14 mouse cellular contexts compared by ENCODE assay signal in genomic region chr5:36736009-36736408, GRCm38 (mm10). TPM values are rescaled to one million over a fixed set of nuclear protein-coding genes. Genes with fewer than 3 reads are reported as not detected.
A peak's percentile ranks its signal among the peaks of the same experiment; 100 is the strongest.
DNase-seq lines count a peak whose midpoint lies in the region; ATAC-seq lines count a peak whose summit lies in the region.
"Had no signal": no experiment of that assay in that cellular context is flagged by ENCODE, and none has a peak within 500 bp of the region (broad histone marks: within the 10 kb centered on the region; RNA-seq: fewer than 3 reads in every experiment).

No protein-coding gene starts in this region.

- peaks cover 32% of the 10 kb centered on the region for H3K4me1 ChIP-seq in heart, embryonic 12.5 days (replicated peaks)
- H3K4me1 ChIP-seq: hindbrain, embryonic 13.5 days; neural tube, embryonic 13.5 days had no signal

- DNase-seq in adrenal gland, postnatal 14 days, result peak; percentile 67
- no peak for DNase-seq in adrenal gland, postnatal 4 days (ENCODE audit: low spot score in 2 of 2)
- DNase-seq in layer of hippocampus, postnatal 36 days, result peak; percentile 31 to 35
- no peak for DNase-seq in layer of hippocampus, adult 11-12 months (ENCODE audit: low spot score)
- DNase-seq: cerebellum, postnatal 36 days; kidney, postnatal 36 days; lung, postnatal 4 days had no signal

- H3K9me3 ChIP-seq in heart, embryonic 12.5 days (replicated peaks), result no peaks in the 10 kb centered on the region
- H3K9me3 ChIP-seq: hindbrain, embryonic 13.5 days; neural tube, embryonic 13.5 days had no signal

- no peak overlapping the region for H3K9ac ChIP-seq in heart, embryonic 12.5 days
- H3K9ac ChIP-seq: neural tube, embryonic 13.5 days had no signal

- 54% methylated on average over 8 of the region's 8 CpGs for WGBS in heart, embryonic 12.5 days

- peak overlapping the region; percentile 50; the same call in 1 of the 2 replicates for H3K27ac ChIP-seq in heart, embryonic 12.5 days (ENCODE audit: poor library complexity, severe bottlenecking)
- H3K27ac ChIP-seq: hindbrain, embryonic 13.5 days; neural tube, embryonic 13.5 days had no signal

- no peaks in the 10 kb centered on the region for H3K27me3 ChIP-seq in heart, embryonic 12.5 days (replicated peaks)
- H3K27me3 ChIP-seq: neural tube, embryonic 13.5 days; Patski had no signal

- no peaks in the 10 kb centered on the region for H3K36me3 ChIP-seq in heart, embryonic 12.5 days
- H3K36me3 ChIP-seq: hindbrain, embryonic 13.5 days; neural tube, embryonic 13.5 days had no signal

- ATAC-seq in heart, embryonic 12.5 days (ENCODE audit: insufficient number of reproducible peaks, low FRiP score), result peak; percentile 87
- peak; percentile 95 for ATAC-seq in megakaryocyte-erythroid progenitor cell, adult 5-6 weeks (replicated peaks; ENCODE audit: low FRiP score, low TSS enrichment, poor library complexity, severe bottlenecking)
- ATAC-seq in activated CD4-positive, CD25-positive, alpha-beta regulatory T cell, adult 4 months, result no peak
- no peak for ATAC-seq in monocyte, adult 5-6 weeks (replicated peaks; ENCODE audit: insufficient number of reproducible peaks, low FRiP score, low TSS enrichment, poor library complexity, severe bottlenecking)
- ATAC-seq: Patski had no signal

- 0 out of 2 replicates have a peak overlapping the region, but pooled peaks have one; percentile 15 for H3K4me2 ChIP-seq in heart, embryonic 12.5 days
- H3K4me2 ChIP-seq: hindbrain, embryonic 13.5 days; neural tube, embryonic 13.5 days had no signal

- H3K4me3 ChIP-seq in heart, embryonic 12.5 days, result no peak overlapping the region
- H3K4me3 ChIP-seq: hindbrain, embryonic 13.5 days; neural tube, embryonic 13.5 days had no signal

RNA-seq across cellular contexts. Expression of gene Bloc1s4, which starts 12.4 kb away (rescaled TPM):
- 23.7 and 27.2 TPM in 2 replicates for total RNA-seq in adrenal gland, postnatal 14 days (2021)
- total RNA-seq in adrenal gland, postnatal 4 days (2021), result 10 to 100 TPM; 25.7 to 27.5 TPM
- 10 to 100 TPM; 23.2 to 24.4 TPM for total RNA-seq in layer of hippocampus, postnatal 36 days (2021)
- polyA plus RNA-seq in heart, embryonic 12.5 days (2016; fragmentation: Nextera tagmentation; extraction: Ambion mirVana), result 21.0 and 21.3 TPM in 2 replicates
- 10.4 and 15.1 TPM in 2 replicates for total RNA-seq in megakaryocyte-erythroid progenitor cell, adult 5-6 weeks (2014; fragmentation: Nextera tagmentation)
- 23.2 and 24.4 TPM in 2 replicates for total RNA-seq in megakaryocyte-erythroid progenitor cell, adult 5-6 weeks (2017)
- 1 to 10 TPM in 1 of 2 experiments, under 1 TPM in 1; 0.95 to 1.6 TPM for polyA plus RNA-seq in activated CD4-positive, CD25-positive, alpha-beta regulatory T cell, adult 4 months (2017; shearing (Covaris generic))
- 17.5 to 38.1 TPM (median 29.6 TPM) in 3 replicates for total RNA-seq in monocyte, adult 5-6 weeks (2017)

RNA-seq across cellular contexts. Expression of gene D5Ertd579e, which starts 40.2 kb away (rescaled TPM):
- 60.2 and 61.5 TPM in 2 replicates for total RNA-seq in adrenal gland, postnatal 14 days (2021)
- total RNA-seq in adrenal gland, postnatal 4 days (2021), result 10 to 100 TPM; 55.2 to 62.3 TPM
- total RNA-seq in layer of hippocampus, postnatal 36 days (2021), result 100 to 1,000 TPM; 100 to 106 TPM
- polyA plus RNA-seq in heart, embryonic 12.5 days (2016; fragmentation: Nextera tagmentation; extraction: Ambion mirVana), result 35.1 and 37.2 TPM in 2 replicates
- 21.0 and 24.0 TPM in 2 replicates for total RNA-seq in megakaryocyte-erythroid progenitor cell, adult 5-6 weeks (2014; fragmentation: Nextera tagmentation)
- total RNA-seq in megakaryocyte-erythroid progenitor cell, adult 5-6 weeks (2017), result 25.7 and 44.6 TPM in 2 replicates
- 10 to 100 TPM; 23.3 to 24.1 TPM for polyA plus RNA-seq in activated CD4-positive, CD25-positive, alpha-beta regulatory T cell, adult 4 months (2017; shearing (Covaris generic))
- total RNA-seq in monocyte, adult 5-6 weeks (2017), result 47.6 to 61.5 TPM (median 57.5 TPM) in 3 replicates

Comparison
In these comparisons a context has a peak if more than half of its experiments do, and no peak if none do; other contexts are left out.
1. DNase-seq: peak in adrenal gland, postnatal 14 days (single experiment) and layer of hippocampus, postnatal 36 days (2 of 2); none in adrenal gland, postnatal 4 days (0 of 2) and layer of hippocampus, adult 11-12 months (single experiment).
2. ATAC-seq: peak in heart, embryonic 12.5 days (single experiment) and megakaryocyte-erythroid progenitor cell, adult 5-6 weeks (single experiment); none in activated CD4-positive, CD25-positive, alpha-beta regulatory T cell, adult 4 months (single experiment) and monocyte, adult 5-6 weeks (single experiment).